Mouse (Mus musculus): ENCODE results near the gene Vash1.
A peak's percentile ranks its signal among the peaks of the same experiment; 100 is the strongest.

Vash1 gene

DNA sequence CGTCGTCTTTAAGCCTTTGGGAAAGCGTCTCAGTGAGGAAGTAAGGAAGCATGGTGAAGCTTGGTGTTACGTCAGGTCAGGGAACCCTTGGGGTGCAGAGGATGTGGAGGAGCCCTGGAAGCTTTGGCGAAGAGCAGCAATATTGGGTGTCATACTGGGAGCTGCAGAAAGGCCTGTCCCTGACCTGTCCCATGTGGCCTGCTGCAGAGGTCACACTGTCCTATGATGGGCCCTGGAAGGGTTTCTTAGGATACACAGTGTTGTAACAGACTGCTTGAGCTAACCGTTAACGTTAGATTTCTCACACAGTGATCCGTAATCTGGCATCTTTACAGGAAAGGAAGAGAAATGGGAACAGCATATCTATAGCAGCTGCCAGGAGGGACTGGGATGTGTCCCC lies 3.7 kb downstream of the Vash1 start:
- DNase-seq (ENCODE audit: low spot score in 2 of 2), result no peak

- DNase-seq (ENCODE audit: low spot score in 2 of 2), result no peak
These were observed 5.2 kb downstream of the Vash1 start for GRCm38 (mm10) chr12:86683698-86684097.

DNA sequence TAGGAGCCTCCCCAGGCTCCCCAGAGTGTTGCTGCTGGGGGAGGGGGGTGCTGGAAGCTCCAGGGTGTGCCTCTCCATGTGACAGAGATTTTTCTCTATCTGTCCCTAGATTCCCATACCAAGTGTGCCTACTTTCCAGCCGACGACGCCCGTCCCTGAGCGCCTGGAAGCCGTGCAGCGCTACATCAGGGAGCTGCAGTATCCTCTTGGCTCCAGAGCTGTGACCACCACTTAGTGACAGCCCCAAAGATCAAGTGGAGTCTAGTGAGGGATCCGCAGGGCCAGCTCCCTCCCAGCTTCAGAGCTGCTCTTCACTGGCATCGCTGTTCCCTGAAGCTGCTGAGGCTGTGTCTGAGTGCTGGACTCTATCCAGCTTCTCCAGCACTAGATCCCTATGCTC lies 6.8 kb downstream of the Vash1 start:
- peak; percentile 55 to 59 for DNase-seq (ENCODE audit: low spot score in 2 of 2)

DNA sequence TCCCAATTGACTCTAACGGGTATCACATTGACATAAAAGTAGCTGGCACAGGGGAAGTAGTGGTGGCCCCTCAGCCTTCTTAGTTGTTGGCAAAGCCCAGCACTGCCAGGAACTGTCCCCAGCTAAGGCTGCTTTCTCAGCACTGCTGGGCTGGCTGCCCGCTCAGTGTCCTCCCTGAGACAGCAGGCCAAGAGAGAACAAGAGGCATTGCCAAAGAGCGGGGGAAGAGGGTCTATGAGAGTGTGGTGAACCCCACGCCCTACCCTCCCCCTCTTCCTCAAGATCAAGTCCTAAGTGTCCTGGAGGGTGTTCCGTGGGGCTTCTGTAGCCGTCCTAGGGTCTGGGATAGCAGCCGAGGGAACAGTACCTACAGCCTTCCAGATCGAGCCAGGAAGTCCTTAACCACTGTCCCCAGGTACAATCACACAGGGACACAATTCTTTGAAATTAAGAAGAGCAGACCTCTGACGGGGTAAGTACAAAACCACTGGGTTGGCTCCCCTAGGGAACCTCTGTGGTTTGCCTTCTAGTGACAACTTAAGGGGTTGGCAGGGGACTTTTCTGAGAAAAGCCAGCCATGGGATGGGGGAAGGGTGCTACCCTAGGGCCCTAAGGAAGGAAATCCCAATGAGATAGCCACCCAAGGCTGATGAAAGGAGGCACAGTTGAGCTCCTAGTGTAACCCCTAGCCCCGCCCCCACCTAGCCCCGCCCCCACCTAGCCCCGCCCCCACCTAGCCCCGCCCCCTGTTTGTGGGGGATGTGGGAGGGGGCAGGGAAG lies 8.2 kb downstream of the Vash1 start:
- DNase-seq (ENCODE audit: low spot score in 2 of 2), result no peak

DNA sequence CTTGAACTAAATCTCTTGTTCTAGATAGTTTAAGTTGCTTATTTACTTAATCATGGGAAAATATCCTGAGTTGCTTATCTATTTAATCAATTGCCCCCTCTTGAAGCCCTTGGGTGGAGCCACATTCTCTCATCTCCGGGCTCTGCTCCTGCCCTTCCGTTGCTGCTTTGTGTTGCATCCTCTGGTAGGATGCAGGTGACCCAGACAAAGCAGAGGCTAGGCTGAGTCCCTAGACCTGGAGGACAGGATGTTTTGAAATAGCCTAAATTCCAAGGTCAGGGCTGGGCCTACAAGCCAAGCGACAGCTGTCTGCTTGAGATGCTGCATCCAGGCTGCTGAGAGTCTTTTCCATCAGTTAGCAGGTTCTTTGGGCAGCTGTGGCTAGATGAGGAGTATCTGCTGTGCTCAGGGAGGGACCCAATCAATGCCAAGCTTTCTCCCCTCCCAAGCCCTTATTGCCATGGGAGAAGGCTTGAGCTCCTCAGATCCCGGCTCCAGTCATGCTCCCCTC lies 9.0 kb downstream of the Vash1 start:
- DNase-seq (ENCODE audit: low spot score in 2 of 2), result no peak

DNA sequence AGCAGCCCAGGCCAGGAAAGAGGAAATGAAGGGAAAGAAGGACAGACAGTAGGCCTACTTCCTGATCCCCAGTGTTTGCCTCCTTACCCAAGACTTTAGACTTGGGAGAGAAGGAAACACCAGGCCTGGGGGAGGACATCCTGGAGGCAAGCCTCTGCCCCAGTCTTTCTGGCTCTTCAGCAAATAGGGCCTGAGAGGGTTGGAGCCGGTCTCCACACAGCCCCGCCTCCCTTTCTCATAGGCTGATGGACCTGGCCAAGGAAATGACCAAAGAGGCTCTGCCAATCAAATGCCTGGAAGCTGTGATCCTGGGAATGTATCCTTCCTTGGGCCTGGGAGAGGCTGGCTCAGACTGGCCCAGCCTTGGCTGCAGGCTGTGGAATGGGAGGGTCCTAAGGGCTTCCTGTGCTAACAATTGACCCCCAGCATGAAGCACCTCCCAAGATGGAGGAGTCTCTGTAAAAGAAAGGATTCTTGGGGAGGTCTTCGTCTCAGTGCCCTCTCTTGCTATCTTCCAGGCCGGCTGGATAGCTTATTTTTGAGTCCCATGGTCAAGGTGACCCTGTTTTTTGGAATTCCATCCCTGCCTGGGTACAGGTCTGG lies 9.6 kb downstream of the Vash1 start:
- DNase-seq (ENCODE audit: low spot score in 2 of 2), result no peak

DNA sequence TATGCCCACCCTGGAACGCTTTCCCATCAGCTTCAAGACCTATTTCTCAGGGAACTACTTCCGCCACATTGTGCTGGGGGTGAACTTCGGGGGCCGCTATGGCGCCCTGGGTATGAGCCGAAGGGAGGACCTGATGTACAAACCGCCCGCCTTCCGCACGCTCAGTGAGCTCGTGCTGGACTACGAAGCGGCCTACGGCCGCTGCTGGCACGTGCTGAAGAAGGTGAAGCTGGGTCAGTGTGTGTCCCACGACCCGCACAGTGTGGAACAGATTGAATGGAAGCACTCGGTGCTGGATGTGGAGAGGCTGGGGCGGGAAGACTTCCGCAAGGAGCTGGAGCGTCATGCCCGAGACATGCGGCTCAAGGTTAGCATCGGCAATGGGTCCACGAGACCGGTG lies 10.4 kb downstream of the Vash1 start:
- DNase-seq (ENCODE audit: low spot score in 2 of 2), result no peak

GRCm38 (mm10) chr12:86690700-86691485 lies 12.4 kb downstream of the Vash1 start:
- DNase-seq (ENCODE audit: low spot score in 2 of 2), result no peak

- DNase-seq (ENCODE audit: low spot score in 2 of 2), result no peak
These were observed 14.2 kb downstream of the Vash1 start for GRCm38 (mm10) chr12:86692471-86693356.

GRCm38 (mm10) chr12:86693389-86693788 lies 14.9 kb downstream of the Vash1 start:
- no peak for DNase-seq (ENCODE audit: low spot score in 2 of 2)

DNA sequence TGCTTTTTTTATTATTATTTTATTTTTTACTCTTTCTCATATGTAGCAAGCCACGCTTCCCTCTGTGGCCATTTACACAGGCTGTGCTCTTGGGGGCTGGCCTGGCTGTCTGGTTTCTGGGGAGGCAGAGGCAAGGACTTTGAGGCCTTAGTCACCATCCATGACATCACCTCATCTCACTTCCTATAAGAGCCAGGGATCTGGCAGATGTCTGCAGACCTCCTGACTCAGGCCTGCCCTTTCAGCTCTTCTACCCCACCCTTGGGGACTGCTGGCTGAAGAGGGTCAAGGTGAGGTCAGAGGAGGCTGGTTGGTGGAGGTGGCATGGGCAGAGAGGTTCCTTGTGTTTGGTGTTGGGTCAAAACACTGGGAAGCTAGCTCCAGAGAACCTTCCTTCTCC lies 15.9 kb downstream of the Vash1 start:
- no peak for DNase-seq (ENCODE audit: low spot score in 2 of 2)

GRCm38 (mm10) chr12:86697996-86698395 lies 19.5 kb downstream of the Vash1 start:
- no peak for DNase-seq (ENCODE audit: low spot score in 2 of 2)

DNA sequence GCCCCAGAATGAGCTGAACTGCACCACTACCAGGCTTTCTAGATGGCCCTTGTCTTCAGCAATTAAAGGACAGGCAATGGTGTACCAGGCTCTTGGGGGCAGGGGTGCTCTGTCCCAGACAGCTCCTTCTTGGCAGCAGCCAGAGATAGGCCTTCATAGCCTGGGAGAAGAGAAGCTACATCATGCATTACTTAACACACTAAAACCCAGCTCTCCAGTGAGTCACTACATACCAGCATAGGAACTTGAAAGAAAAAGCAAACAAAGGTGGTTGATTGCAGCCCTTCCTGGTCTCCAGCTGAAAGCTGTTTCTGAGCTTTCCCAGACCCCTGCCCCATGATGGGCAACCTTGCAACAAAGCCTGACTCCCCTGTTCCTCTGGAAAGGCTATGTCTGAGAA lies 20.0 kb downstream of the Vash1 start:
- DNase-seq (ENCODE audit: low spot score in 2 of 2), result no peak

GRCm38 (mm10) chr12:86699965-86700926 lies 21.7 kb downstream of the Vash1 start:
- peak; percentile 87 to 93 for DNase-seq (ENCODE audit: low spot score in 2 of 2)

- DNase-seq (ENCODE audit: low spot score in 2 of 2), result no peak
These were observed 22.4 kb downstream of the Vash1 start for GRCm38 (mm10) chr12:86700927-86701310.

GRCm38 (mm10) chr12:86701491-86701890 lies 23.0 kb downstream of the Vash1 start:
- DNase-seq (ENCODE audit: low spot score in 2 of 2), result no peak

DNA sequence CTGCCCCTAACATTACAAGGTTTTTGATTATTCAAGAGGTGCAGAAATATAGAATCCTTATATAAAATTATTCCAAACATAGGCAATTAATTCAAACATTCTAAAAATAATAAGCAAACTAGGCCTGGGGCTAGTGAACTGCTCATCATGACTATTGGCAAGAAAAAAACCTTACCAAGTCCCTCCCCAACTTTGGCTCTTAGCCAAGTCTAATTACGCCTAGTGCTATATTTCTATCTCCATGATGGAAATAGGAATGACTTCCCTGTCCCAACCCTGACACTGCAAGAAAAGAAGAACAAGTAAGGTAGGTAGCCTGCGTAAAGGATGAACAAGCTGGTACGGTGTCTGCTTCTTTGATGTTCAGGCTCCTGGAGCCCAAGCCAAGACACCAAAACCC lies 24.2 kb downstream of the Vash1 start:
- no peak for DNase-seq (ENCODE audit: low spot score in 2 of 2)

DNA sequence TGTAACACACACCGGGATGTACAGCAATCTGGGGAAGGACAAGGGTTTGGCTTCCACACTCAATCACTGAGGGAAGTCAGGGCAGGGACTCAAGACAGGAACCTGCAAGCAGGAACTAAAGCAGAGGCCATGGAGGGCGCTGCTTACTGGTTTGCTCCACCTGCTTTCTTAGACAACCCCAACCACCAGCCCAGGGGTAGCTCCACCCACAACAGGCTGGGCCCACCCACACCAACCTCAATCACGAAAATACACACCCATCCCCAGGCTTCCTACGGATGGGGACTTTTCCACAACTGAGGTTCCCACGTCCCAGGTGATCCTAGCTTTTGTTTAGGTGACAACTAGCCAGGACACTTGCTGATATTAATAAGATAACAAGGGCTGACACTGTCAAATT lies 27.3 kb downstream of the Vash1 start:
- DNase-seq (ENCODE audit: low spot score in 2 of 2), result no peak

DNA sequence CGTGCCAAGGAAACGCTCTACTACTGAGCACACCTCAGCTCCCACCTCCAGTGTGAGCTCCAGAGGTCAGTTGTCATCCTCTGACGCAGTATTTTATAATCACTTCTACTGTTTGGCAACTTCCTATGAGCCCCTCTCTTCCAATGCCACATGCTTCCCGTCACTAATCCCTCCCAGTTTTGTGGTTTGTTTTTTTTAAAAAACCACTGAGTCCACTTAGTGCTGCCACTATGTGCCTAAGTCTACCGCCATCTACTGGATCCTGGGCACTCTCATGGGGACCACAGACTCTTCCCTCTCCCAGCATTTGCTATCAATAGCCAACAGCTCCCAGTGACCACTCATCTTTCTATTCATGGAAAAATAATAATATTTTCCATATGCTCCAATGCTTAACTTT lies 35.5 kb downstream of the Vash1 start:
- no peak for DNase-seq (ENCODE audit: low spot score in 2 of 2)

DNA sequence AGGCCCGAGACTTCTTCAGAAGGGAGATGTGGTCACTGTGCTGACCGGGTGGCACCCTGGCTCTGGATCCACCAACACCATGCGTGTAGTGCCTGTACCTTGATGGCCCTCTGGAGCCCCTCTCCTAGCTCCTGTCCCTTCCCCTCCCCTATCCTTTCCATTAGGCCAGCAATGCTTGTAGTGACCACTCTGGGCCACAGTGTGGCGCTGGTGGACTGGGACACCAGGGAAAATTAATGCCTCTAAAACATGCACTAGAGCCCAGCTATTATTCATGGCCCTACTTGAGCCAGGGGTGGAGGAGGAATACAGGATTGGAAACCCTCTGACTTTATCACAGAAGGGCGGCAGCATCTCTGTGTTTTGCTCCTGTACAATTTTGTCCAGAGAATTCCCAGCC lies 36.9 kb downstream of the Vash1 start:
- DNase-seq (ENCODE audit: low spot score in 2 of 2), result peak; percentile 58
